Mouse (Mus musculus): ENCODE results near the gene AC134908.4. TPM values are rescaled to one million over a fixed set of nuclear protein-coding genes. Genes with fewer than 3 reads are reported as not detected.

Gene AC134908.4
- polyA plus RNA-seq, 1 experiment: 1.3 TPM

- WGBS: under 1% methylated on average over 77 of the region's 77 CpGs
Observed at GRCm38 (mm10) chr17:25832436-25833290, 37.2 kb upstream of the AC134908.4 start.

GRCm38 (mm10) chr17:25831451-25832281 lies 36.2 kb upstream of the AC134908.4 start:
- no peak for DNase-seq (ENCODE audit: low read depth, low spot score)
- 24% methylated on average over 21 of the region's 21 CpGs for WGBS

More at GRCm38 (mm10) chr17:25832436-25833290, 37.2 kb upstream of the AC134908.4 start:
- DNase-seq (ENCODE audit: low read depth, low spot score): peak; percentile 94

GRCm38 (mm10) chr17:25830806-25831431 lies 35.5 kb upstream of the AC134908.4 start:
- DNase-seq (ENCODE audit: low read depth, low spot score): no peak

GRCm38 (mm10) chr17:25830200-25830753 lies 34.8 kb upstream of the AC134908.4 start:
- no peak for DNase-seq (ENCODE audit: low read depth, low spot score)
- WGBS: 71% methylated on average over 4 of the region's 4 CpGs

More at GRCm38 (mm10) chr17:25830806-25831431, 35.5 kb upstream of the AC134908.4 start:
- WGBS: 81% methylated on average over 14 of the region's 14 CpGs

GRCm38 (mm10) chr17:25829558-25830017 lies 34.1 kb upstream of the AC134908.4 start:
- no peak for DNase-seq (ENCODE audit: low read depth, low spot score)
- WGBS: 27% methylated on average over 8 of the region's 8 CpGs

GRCm38 (mm10) chr17:25828712-25829557 lies 33.5 kb upstream of the AC134908.4 start, which contains the start of gene Jmjd8:
Gene Jmjd8, plus strand, starts transcription at chr17:25828867.
- DNase-seq (ENCODE audit: low read depth, low spot score): no peak
- WGBS: under 1% methylated on average over 32 of the region's 32 CpGs

- DNase-seq (ENCODE audit: low read depth, low spot score): no peak
- WGBS: 79% methylated on average over 8 of the region's 8 CpGs
Observed at GRCm38 (mm10) chr17:25828223-25828594, 32.8 kb upstream of the AC134908.4 start.

GRCm38 (mm10) chr17:25827546-25828222 lies 32.2 kb upstream of the AC134908.4 start:
- WGBS: 92% methylated on average over 22 of the region's 22 CpGs
- DNase-seq (ENCODE audit: low read depth, low spot score): no peak

- no peak for DNase-seq (ENCODE audit: low read depth, low spot score)
- WGBS: 92% methylated on average over 13 of the region's 13 CpGs
Observed at GRCm38 (mm10) chr17:25827011-25827410, 31.6 kb upstream of the AC134908.4 start.

GRCm38 (mm10) chr17:25825984-25826570 lies 30.6 kb upstream of the AC134908.4 start:
- WGBS: 94% methylated on average over 27 of the region's 27 CpGs

GRCm38 (mm10) chr17:25825311-25825710 lies 29.9 kb upstream of the AC134908.4 start:
- DNase-seq (ENCODE audit: low read depth, low spot score): no peak
- 92% methylated on average over 6 of the region's 6 CpGs for WGBS

More at GRCm38 (mm10) chr17:25825984-25826570, 30.6 kb upstream of the AC134908.4 start:
- DNase-seq (ENCODE audit: low read depth, low spot score): no peak

GRCm38 (mm10) chr17:25824362-25825142 lies 29.1 kb upstream of the AC134908.4 start:
- DNase-seq (ENCODE audit: low read depth, low spot score): no peak
- WGBS: 71% methylated on average over 17 of the region's 17 CpGs

- DNase-seq (ENCODE audit: low read depth, low spot score): no peak
- under 1% methylated on average over 18 of the region's 18 CpGs for WGBS
Observed at GRCm38 (mm10) chr17:25823452-25823851, 28.0 kb upstream of the AC134908.4 start, which contains the start of gene Wdr24. Gene Wdr24, plus strand, starts transcription at chr17:25823627.

- WGBS: 8% methylated on average over 46 of the region's 46 CpGs
- DNase-seq (ENCODE audit: low read depth, low spot score): no peak
Observed at GRCm38 (mm10) chr17:25818851-25819780, 23.7 kb upstream of the AC134908.4 start.

- DNase-seq (ENCODE audit: low read depth, low spot score): no peak
- WGBS: 76% methylated on average over 11 of the region's 11 CpGs
Observed at GRCm38 (mm10) chr17:25817662-25818061, 22.2 kb upstream of the AC134908.4 start.

GRCm38 (mm10) chr17:25813471-25813870 lies 18.0 kb upstream of the AC134908.4 start:
- WGBS: 4% methylated on average over 20 of the region's 20 CpGs
- no peak for DNase-seq (ENCODE audit: low read depth, low spot score)

Data from large intestine, adult 2 months (tissue).